Mouse (Mus musculus) heart, postnatal 36 days (tissue): ENCODE data around the gene Mcmbp. TPM values are rescaled to one million over a fixed set of nuclear protein-coding genes. Genes with fewer than 3 reads are reported as not detected.

ENCODE experiments used
- total RNA-seq, 2 experiments: library from RNA; stranded (reverse); gene quantifications; 2 replicates each; pipeline ENCODE4 v1.2.3; 2021

The Mcmbp gene
- total RNA-seq, 2 experiments from 2014 or later = 21.5 to 26.0 TPM

Other genes with a start within 250 kb of the Mcmbp start
- 100 to 1,000 TPM; 258 to 272 TPM for gene Bag3, start 216.9 kb downstream of the Mcmbp start, total RNA-seq
- 1 to 10 TPM; 5.0 to 7.0 TPM for gene Inpp5f, start 129.2 kb downstream of the Mcmbp start, total RNA-seq
- gene Sec23ip, start 4.4 kb upstream of the Mcmbp start, total RNA-seq = 10 to 100 TPM; 27.3 to 29.0 TPM